Mouse (Mus musculus) intestine, postnatal 0 days (tissue): Measurements from ENCODE around the gene B3galt5. TPM values are rescaled to one million over a fixed set of nuclear protein-coding genes. Genes with fewer than 3 reads are reported as not detected.

Source experiments
- ATAC-seq: fragments of 200-750 bp; cut with Nextera tagmentation; 2 replicates; pipeline ENCODE4 v1.8.0; 2017; ENCODE audit warnings: mild to moderate bottlenecking, moderate TSS enrichment, moderate library complexity
- H3K27ac ChIP-seq: fragments of 300-500 bp; sonication (generic); 2 replicates; pipeline ENCODE4 v1.5.1; 2014; ENCODE audit warnings: mild to moderate bottlenecking, low read depth, low read length, moderate library complexity
- H3K27me3 ChIP-seq: fragments of 300-500 bp; sonication (generic); replicated peaks from 2 replicates; pipeline ENCODE4 v1.6.1; 2014; ENCODE audit warnings: low read length, mixed read lengths; ENCODE audit not compliant: control insufficient read depth, insufficient read depth
- H3K36me3 ChIP-seq: fragments of 300-500 bp; sonication (generic); 2 replicates; pipeline ENCODE4 v1.6.1; 2014; ENCODE audit warnings: mild to moderate bottlenecking, moderate library complexity; ENCODE audit not compliant: control insufficient read depth, insufficient read depth
- H3K4me1 ChIP-seq: fragments of 300-500 bp; sonication (generic); replicated peaks from 2 replicates; pipeline ENCODE4 v1.6.1; 2014; ENCODE audit warnings: antibody characterized with exemption, low read length, mixed read lengths; ENCODE audit not compliant: control insufficient read depth, insufficient read depth
- H3K4me2 ChIP-seq: fragments of 300-500 bp; sonication (generic); replicated peaks from 2 replicates; pipeline ENCODE4 v1.6.1; 2014; ENCODE audit warnings: low read depth, mild to moderate bottlenecking, moderate library complexity
- H3K4me3 ChIP-seq: fragments of 300-500 bp; sonication (generic); 2 replicates; pipeline ENCODE4 v1.5.1; 2014; ENCODE audit warnings: low read depth, low read length
- H3K9ac ChIP-seq: fragments of 300-500 bp; sonication (generic); 2 replicates; pipeline ENCODE4 v1.6.1; 2014; ENCODE audit warnings: mild to moderate bottlenecking, low read depth, low read length
- H3K9me3 ChIP-seq: fragments of 300-500 bp; sonication (generic); 2 replicates; pipeline ENCODE4 v1.6.1; 2016; ENCODE audit warnings: mixed run types; ENCODE audit not compliant: control insufficient read depth
- CTCF ChIP-seq: sonication (generic); IDR thresholded peaks from 2 replicates; pipeline ENCODE4 v1.5.1; 2016; ENCODE audit warnings: low read depth, mild to moderate bottlenecking, control low read depth, antibody characterized with exemption, moderate library complexity
- WGBS: fragments of 180-500 bp; shearing (Covaris S2); extraction: QIAGEN DNeasy Blood & Tissue Kit; methylation state at CpG from one replicate; pipeline ENCODE4 v1.1.7; 2014; 5-methylcytosine and 5-hydroxymethylcytosine counted together
- polyA plus RNA-seq: library from polyadenylated mRNA; unstranded; fragments of >200 nt; fragmentation: Nextera tagmentation; extraction: Ambion mirVana; gene quantifications from 2 replicates; pipeline ENCODE4 v1.2.1, GENCODE M21; 2015

B3galt5 gene
- polyA plus RNA-seq, 1 experiment from 2014 or later, result 0.46 TPM

GRCm38 (mm10) chr16:96222452-96222851 lies 13.1 kb upstream of the B3galt5 start:
- Histone ChIP-seq H3K27me3 (no peaks in the 10 kb centered on the region), H3K36me3 (no peaks in the 10 kb centered on the region), H3K27ac (no peak overlapping the region), H3K9ac (no peak overlapping the region), H3K4me2 (no peak overlapping the region), H3K4me3 (no peak overlapping the region), H3K9me3 (no peaks in the 10 kb centered on the region), H3K4me1 (no peaks in the 10 kb centered on the region)
- TF ChIP-seq CTCF, result no peak
- ATAC-seq, result no peak
- WGBS, result 79% methylated on average over 1 of the region's 1 CpGs

GRCm38 (mm10) chr16:96228438-96228837 lies 7.2 kb upstream of the B3galt5 start:
- Histone ChIP-seq H3K9me3 (no peaks in the 10 kb centered on the region), H3K27ac (no peak overlapping the region), H3K36me3 (no peaks in the 10 kb centered on the region), H3K4me3 (no peak overlapping the region), H3K27me3 (no peaks in the 10 kb centered on the region), H3K9ac (no peak overlapping the region), H3K4me2 (no peak overlapping the region), H3K4me1 (no peaks in the 10 kb centered on the region)
- no peak for ATAC-seq
- 39% methylated on average over 13 of the region's 13 CpGs for WGBS
- no peak for TF ChIP-seq CTCF

GRCm38 (mm10) chr16:96229044-96229555 lies 6.5 kb upstream of the B3galt5 start:
- Histone ChIP-seq H3K36me3 (no peaks in the 10 kb centered on the region), H3K27ac (no peak overlapping the region), H3K4me2 (no peak overlapping the region), H3K4me1 (no peaks in the 10 kb centered on the region), H3K4me3 (no peak overlapping the region), H3K9ac (no peak overlapping the region), H3K9me3 (no peaks in the 10 kb centered on the region), H3K27me3 (no peaks in the 10 kb centered on the region)
- WGBS, result 70% methylated on average over 8 of the region's 8 CpGs
- no peak for TF ChIP-seq CTCF
- no peak for ATAC-seq

- Histone ChIP-seq H3K4me1 (no peaks in the 10 kb centered on the region), H3K4me3 (no peak overlapping the region), H3K9ac (no peak overlapping the region), H3K27me3 (no peaks in the 10 kb centered on the region), H3K9me3 (no peaks in the 10 kb centered on the region), H3K27ac (no peak overlapping the region), H3K4me2 (no peak overlapping the region), H3K36me3 (no peaks in the 10 kb centered on the region)
- 29% methylated on average over 11 of the region's 11 CpGs for WGBS
- TF ChIP-seq CTCF, result peak; percentile 95
- ATAC-seq, result peak; percentile 61; the same call in 1 of the 2 replicates
Observed at GRCm38 (mm10) chr16:96230411-96230810, 5.2 kb upstream of the B3galt5 start.

- Histone ChIP-seq H3K27ac (no peak overlapping the region), H3K9me3 (no peaks in the 10 kb centered on the region), H3K4me2 (no peak overlapping the region), H3K27me3 (no peaks in the 10 kb centered on the region), H3K4me3 (no peak overlapping the region), H3K9ac (no peak overlapping the region), H3K4me1 (no peaks in the 10 kb centered on the region), H3K36me3 (no peaks in the 10 kb centered on the region)
- 94% methylated on average over 4 of the region's 4 CpGs for WGBS
- no peak for ATAC-seq
- no peak for TF ChIP-seq CTCF
Observed at GRCm38 (mm10) chr16:96231251-96231650, 4.3 kb upstream of the B3galt5 start.

GRCm38 (mm10) chr16:96231974-96232373 lies 3.6 kb upstream of the B3galt5 start:
- Histone ChIP-seq H3K4me1 (no peaks in the 10 kb centered on the region), H3K4me3 (no peak overlapping the region)
- WGBS, result 86% methylated on average over 8 of the region's 8 CpGs

GRCm38 (mm10) chr16:96233996-96234395 lies 1.6 kb upstream of the B3galt5 start:
- H3K4me1 ChIP-seq, result no peaks in the 10 kb centered on the region
- H3K9ac ChIP-seq, result no peak overlapping the region
- no peaks in the 10 kb centered on the region for H3K36me3 ChIP-seq
- no peak for TF ChIP-seq CTCF
- ATAC-seq, result no peak
- H3K27ac ChIP-seq, result no peak overlapping the region
- WGBS, result 89% methylated on average over 8 of the region's 8 CpGs
- H3K27me3 ChIP-seq, result no peaks in the 10 kb centered on the region
- no peaks in the 10 kb centered on the region for H3K9me3 ChIP-seq
- no peak overlapping the region for H3K4me2 ChIP-seq
- no peak overlapping the region for H3K4me3 ChIP-seq

More at GRCm38 (mm10) chr16:96231974-96232373, 3.6 kb upstream of the B3galt5 start:
- no peak for TF ChIP-seq CTCF
- ATAC-seq, result no peak
- no peaks in the 10 kb centered on the region for H3K27me3 ChIP-seq
- no peak overlapping the region for H3K4me2 ChIP-seq
- H3K36me3 ChIP-seq, result no peaks in the 10 kb centered on the region
- H3K9me3 ChIP-seq, result no peaks in the 10 kb centered on the region
- H3K9ac ChIP-seq, result no peak overlapping the region
- no peak overlapping the region for H3K27ac ChIP-seq
